Mouse (Mus musculus) limb, embryonic 10.5 days (tissue): ENCODE data around the gene Atg7. TPM values are rescaled to one million over a fixed set of nuclear protein-coding genes. Genes with fewer than 3 reads are reported as not detected.

Experiments used
- DNase-seq: peaks from one replicate; pipeline ENCODE4 v3.0.0-alpha.2; 2017; ENCODE audit warnings: low spot score
- H3K27ac ChIP-seq: fragments of 300-500 bp; sonication (generic); 2 replicates; pipeline ENCODE4 v1.5.1; 2016; ENCODE audit warnings: mild to moderate bottlenecking
- H3K27me3 ChIP-seq: fragments of 300-500 bp; sonication (generic); 2 replicates; pipeline ENCODE4 v1.6.1; 2016; ENCODE audit warnings: low read depth, mild to moderate bottlenecking; ENCODE audit not compliant: poor library complexity, severe bottlenecking
- H3K36me3 ChIP-seq: fragments of 300-500 bp; sonication (generic); 2 replicates; pipeline ENCODE4 v1.6.1; 2016; ENCODE audit warnings: mild to moderate bottlenecking, moderate library complexity
- H3K4me1 ChIP-seq: fragments of 300-500 bp; sonication (generic); 2 replicates; pipeline ENCODE4 v1.6.1; 2016
- H3K4me3 ChIP-seq: fragments of 300-500 bp; sonication (generic); 2 replicates; pipeline ENCODE4 v1.5.1; 2016; ENCODE audit warnings: mild to moderate bottlenecking, moderate library complexity
- H3K9me3 ChIP-seq: fragments of 300-500 bp; sonication (generic); replicated peaks from 2 replicates; pipeline ENCODE4 v1.6.1; 2016; ENCODE audit warnings: mild to moderate bottlenecking
- WGBS: fragments of 180-500 bp; shearing (Covaris S2); methylation state at CpG from one replicate; pipeline ENCODE4 v1.1.7; 2016; 5-methylcytosine and 5-hydroxymethylcytosine counted together
- polyA plus RNA-seq: library from polyadenylated mRNA; unstranded; fragments of >200 nt; fragmentation: Nextera tagmentation; extraction: Ambion mirVana; gene quantifications from 2 replicates; pipeline ENCODE4 v1.2.1, GENCODE M21; 2016

The Atg7 gene
- polyA plus RNA-seq, 1 experiment from 2014 or later, result 21.0 TPM

DNA sequence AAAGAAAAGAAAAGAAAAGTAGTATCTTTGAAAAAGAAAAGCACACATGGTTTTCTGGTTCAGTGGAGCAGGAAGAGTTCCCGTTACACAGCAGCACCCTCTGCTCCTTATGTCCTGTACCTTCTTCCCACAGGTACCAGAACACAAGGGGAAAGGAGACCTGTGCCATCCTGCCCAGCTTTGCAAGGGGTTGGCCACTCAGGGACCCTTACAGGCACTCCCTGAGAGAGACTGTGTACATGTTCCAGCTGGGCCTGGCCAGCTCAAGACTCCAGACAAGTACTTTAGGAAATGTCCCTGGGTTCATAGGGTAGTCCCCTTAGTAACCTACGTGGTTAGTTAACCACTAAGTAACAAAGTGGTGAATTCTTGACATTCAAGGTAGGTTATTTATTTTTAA, 100.9 kb downstream of the Atg7 start:
- Histone ChIP-seq H3K27ac (no peak overlapping the region), H3K9me3 (no peaks in the 10 kb centered on the region), H3K4me1 (0 out of 2 replicates have a peak, but pooled peaks cover 4% of the 10 kb centered on the region), H3K27me3 (peaks cover 14% of the 10 kb centered on the region; the same call in 1 of the 2 replicates), H3K36me3 (peaks cover 9% of the 10 kb centered on the region; the same call in 1 of the 2 replicates), H3K4me3 (no peak overlapping the region)
- 87% methylated on average over 2 of the region's 2 CpGs for WGBS
- DNase-seq, result no peak

- Histone ChIP-seq H3K27ac (no peak overlapping the region), H3K4me3 (no peak overlapping the region), H3K4me1 (0 out of 2 replicates have a peak, but pooled peaks cover 4% of the 10 kb centered on the region), H3K27me3 (no peaks in the 10 kb centered on the region), H3K36me3 (no peaks in the 10 kb centered on the region; the same call in 1 of the 2 replicates), H3K9me3 (no peaks in the 10 kb centered on the region)
- WGBS, result 90% methylated on average over 7 of the region's 7 CpGs
- DNase-seq, result no peak
These were observed 103.6 kb downstream of the Atg7 start for GRCm38 (mm10) chr6:114746439-114746974.

DNA sequence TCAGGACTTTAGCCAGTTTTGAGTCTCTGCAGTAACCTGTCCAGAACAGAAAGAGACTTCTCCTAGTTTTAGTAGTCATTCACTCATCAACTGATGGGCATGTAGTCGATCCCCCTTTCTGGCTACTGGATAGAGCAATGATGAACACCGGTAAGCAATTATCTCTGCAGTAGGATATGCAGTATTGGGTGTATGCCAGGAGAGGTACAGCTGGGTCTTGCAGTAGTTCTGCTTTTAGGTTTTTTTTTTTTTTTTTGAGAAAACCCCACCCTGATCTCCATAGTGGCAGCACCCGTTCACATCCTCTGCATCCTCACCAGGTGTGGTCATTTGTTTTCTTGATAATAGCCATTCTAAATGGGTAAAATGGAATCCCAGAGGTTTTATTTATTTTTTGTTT, 105.5 kb downstream of the Atg7 start:
- Histone ChIP-seq H3K9me3 (no peaks in the 10 kb centered on the region), H3K27me3 (no peaks in the 10 kb centered on the region), H3K4me3 (no peak overlapping the region), H3K36me3 (no peaks in the 10 kb centered on the region), H3K4me1 (0 out of 2 replicates have a peak, but pooled peaks cover 4% of the 10 kb centered on the region), H3K27ac (no peak overlapping the region)
- 93% methylated on average over 3 of the region's 3 CpGs for WGBS
- DNase-seq, result no peak

- 93% methylated on average over 3 of the region's 3 CpGs for WGBS
- H3K36me3 ChIP-seq, result no peaks in the 10 kb centered on the region
- H3K4me3 ChIP-seq, result no peak overlapping the region
- no peaks in the 10 kb centered on the region for H3K9me3 ChIP-seq
- DNase-seq, result no peak
- H3K4me1 ChIP-seq, result 0 out of 2 replicates have a peak, but pooled peaks cover 4% of the 10 kb centered on the region
- H3K27ac ChIP-seq, result no peak overlapping the region
- no peaks in the 10 kb centered on the region for H3K27me3 ChIP-seq
These were observed 106.0 kb downstream of the Atg7 start for GRCm38 (mm10) chr6:114748882-114749281.

GRCm38 (mm10) chr6:114758795-114759194, 115.9 kb downstream of the Atg7 start:
- H3K4me3 ChIP-seq, result no peak overlapping the region
- H3K36me3 ChIP-seq, result no peaks in the 10 kb centered on the region
- no peaks in the 10 kb centered on the region for H3K9me3 ChIP-seq
- no peak overlapping the region for H3K27ac ChIP-seq
- no peaks in the 10 kb centered on the region for H3K27me3 ChIP-seq
- WGBS, result 86% methylated on average over 7 of the region's 7 CpGs
- no peaks in the 10 kb centered on the region for H3K4me1 ChIP-seq
- no peak for DNase-seq

GRCm38 (mm10) chr6:114766314-114766713, 123.4 kb downstream of the Atg7 start:
- Histone ChIP-seq H3K27me3 (no peaks in the 10 kb centered on the region), H3K27ac (no peak overlapping the region), H3K4me1 (peaks cover 20% of the 10 kb centered on the region), H3K36me3 (no peaks in the 10 kb centered on the region), H3K9me3 (no peaks in the 10 kb centered on the region), H3K4me3 (no peak overlapping the region)
- 90% methylated on average over 6 of the region's 6 CpGs for WGBS
- no peak for DNase-seq

DNA sequence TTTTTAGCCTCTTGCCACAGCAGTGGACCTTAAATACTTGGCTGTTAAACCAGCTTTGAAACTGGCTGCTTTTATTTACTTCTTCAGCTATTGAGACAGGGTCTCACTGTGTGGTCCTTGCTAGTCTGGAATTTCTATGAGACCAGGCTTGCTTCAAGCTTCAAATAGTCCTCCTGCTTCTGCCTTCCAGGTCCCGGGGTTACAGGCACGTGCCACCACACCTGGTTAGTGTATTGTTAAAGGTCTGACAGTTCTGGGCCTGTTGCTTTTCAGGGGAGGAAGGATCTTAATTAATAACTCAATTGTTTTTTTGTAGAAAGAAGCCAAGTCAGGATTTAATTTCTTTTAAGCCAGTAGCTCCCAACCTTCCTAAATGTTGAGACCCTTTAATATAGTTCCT, 124.8 kb downstream of the Atg7 start:
- H3K4me3 ChIP-seq, result no peak overlapping the region
- 35% methylated on average over 2 of the region's 2 CpGs for WGBS
- no peaks in the 10 kb centered on the region for H3K36me3 ChIP-seq
- DNase-seq, result no peak
- no peak overlapping the region for H3K27ac ChIP-seq
- no peaks in the 10 kb centered on the region for H3K9me3 ChIP-seq
- H3K4me1 ChIP-seq, result peaks cover 20% of the 10 kb centered on the region
- H3K27me3 ChIP-seq, result no peaks in the 10 kb centered on the region

- no peak for DNase-seq
These were observed 127.4 kb downstream of the Atg7 start for GRCm38 (mm10) chr6:114770337-114770736.

GRCm38 (mm10) chr6:114771502-114771901, 128.6 kb downstream of the Atg7 start:
- no peak overlapping the region for H3K4me3 ChIP-seq
- WGBS, result 89% methylated on average over 4 of the region's 4 CpGs

More at GRCm38 (mm10) chr6:114770337-114770736, 127.4 kb downstream of the Atg7 start:
- H3K4me3 ChIP-seq, result no peak overlapping the region
- 88% methylated on average over 2 of the region's 2 CpGs for WGBS
- no peaks in the 10 kb centered on the region for H3K27me3 ChIP-seq
- no peak overlapping the region for H3K27ac ChIP-seq
- no peaks in the 10 kb centered on the region for H3K36me3 ChIP-seq
- peaks cover 20% of the 10 kb centered on the region for H3K4me1 ChIP-seq
- H3K9me3 ChIP-seq, result no peaks in the 10 kb centered on the region

GRCm38 (mm10) chr6:114775210-114775609, 132.3 kb downstream of the Atg7 start:
- Histone ChIP-seq H3K4me3 (no peak overlapping the region), H3K36me3 (no peaks in the 10 kb centered on the region), H3K27me3 (no peaks in the 10 kb centered on the region), H3K9me3 (no peaks in the 10 kb centered on the region), H3K27ac (no peak overlapping the region), H3K4me1 (peaks cover 19% of the 10 kb centered on the region)
- WGBS, result 99% methylated on average over 5 of the region's 5 CpGs
- DNase-seq, result no peak

More at GRCm38 (mm10) chr6:114771502-114771901, 128.6 kb downstream of the Atg7 start:
- no peaks in the 10 kb centered on the region for H3K9me3 ChIP-seq
- H3K36me3 ChIP-seq, result no peaks in the 10 kb centered on the region
- H3K27ac ChIP-seq, result no peak overlapping the region
- DNase-seq, result no peak
- H3K27me3 ChIP-seq, result no peaks in the 10 kb centered on the region
- H3K4me1 ChIP-seq, result peaks cover 20% of the 10 kb centered on the region

DNA sequence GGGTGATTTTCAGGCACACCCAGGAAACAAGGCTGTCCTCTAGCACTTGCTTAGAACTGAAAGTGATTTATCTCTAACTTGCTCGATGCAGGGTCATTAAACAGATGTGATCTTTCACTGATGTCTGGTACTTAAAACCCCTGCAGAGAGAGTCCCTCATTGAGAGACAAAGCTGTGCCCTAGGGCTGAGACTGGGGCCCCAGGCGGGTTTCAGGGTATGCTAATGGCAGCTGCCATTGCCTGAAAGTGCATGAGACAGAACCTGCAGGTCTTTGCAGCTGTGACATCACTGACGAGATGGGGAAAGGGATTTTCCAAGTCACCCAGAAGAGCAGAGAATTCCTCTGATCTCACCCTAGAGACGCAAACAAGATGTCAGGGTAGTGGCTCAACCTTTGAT, 135.0 kb downstream of the Atg7 start:
- peak overlapping the region; percentile 34; the same call in 1 of the 2 replicates for H3K27ac ChIP-seq
- DNase-seq, result no peak
- H3K27me3 ChIP-seq, result no peaks in the 10 kb centered on the region
- H3K4me3 ChIP-seq, result no peak overlapping the region
- no peaks in the 10 kb centered on the region for H3K36me3 ChIP-seq
- no peaks in the 10 kb centered on the region for H3K9me3 ChIP-seq
- H3K4me1 ChIP-seq, result peaks cover 39% of the 10 kb centered on the region
- WGBS, result 10% methylated on average over 4 of the region's 4 CpGs

DNA sequence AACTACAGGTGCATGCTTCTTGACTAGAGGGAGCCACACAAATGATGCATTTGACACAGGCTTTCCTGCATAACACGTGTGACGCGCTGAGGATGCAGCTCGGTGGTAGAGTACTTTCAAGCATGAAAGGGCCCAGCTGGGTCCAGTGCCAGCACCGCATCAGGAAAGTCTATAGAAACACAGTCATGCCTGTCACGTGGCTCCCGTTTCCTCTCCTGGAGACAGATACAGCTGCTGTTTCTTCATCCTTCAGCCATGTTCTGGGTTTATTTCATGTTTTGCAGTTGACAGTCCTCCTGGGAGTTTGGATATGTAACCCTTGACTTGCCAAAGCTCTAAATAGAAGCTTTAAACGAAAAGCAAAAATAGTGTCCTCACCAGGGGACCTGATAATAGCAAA, 135.8 kb downstream of the Atg7 start:
- no peak for DNase-seq
- Histone ChIP-seq H3K9me3 (no peaks in the 10 kb centered on the region), H3K27me3 (no peaks in the 10 kb centered on the region), H3K4me3 (no peak overlapping the region), H3K36me3 (no peaks in the 10 kb centered on the region), H3K4me1 (peaks cover 39% of the 10 kb centered on the region), H3K27ac (no peak overlapping the region)
- WGBS, result 74% methylated on average over 8 of the region's 8 CpGs

DNA sequence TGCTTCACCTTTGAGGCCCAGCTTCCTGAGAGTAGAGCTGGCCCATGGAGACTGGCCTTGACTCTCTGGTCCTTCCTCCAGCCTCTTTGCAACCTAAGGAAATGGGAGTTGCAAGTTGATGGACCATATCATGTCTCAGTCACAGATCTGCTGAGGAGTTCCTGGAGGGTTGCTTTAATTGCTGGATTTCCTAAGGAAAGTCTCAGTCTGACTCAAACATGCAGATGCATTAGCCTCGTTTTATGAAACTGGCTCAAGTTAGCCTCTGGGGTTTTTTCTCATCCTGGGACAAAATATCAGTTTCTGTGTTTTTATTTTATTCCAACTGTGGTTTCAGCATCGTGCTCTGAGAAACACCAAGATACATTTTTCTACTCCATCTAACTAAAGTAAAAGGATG, 137.7 kb downstream of the Atg7 start:
- H3K4me1 ChIP-seq, result peaks cover 39% of the 10 kb centered on the region

More for the DNA sequence above, 137.7 kb downstream of the Atg7 start:
- Histone ChIP-seq H3K9me3 (no peaks in the 10 kb centered on the region), H3K27ac (peak overlapping the region; percentile 72), H3K36me3 (no peaks in the 10 kb centered on the region), H3K27me3 (no peaks in the 10 kb centered on the region), H3K4me3 (no peak overlapping the region)
- WGBS, result 80% methylated on average over 2 of the region's 2 CpGs
- DNase-seq, result no peak
